Mouse (Mus musculus): ENCODE data around the gene Gm4707.

- no peak for TF ChIP-seq CTCF (IDR thresholded peaks at IDR 0.05; ENCODE audit: control insufficient read depth, insufficient read depth, low read length)
- no peak for TF ChIP-seq POLR2A (IDR thresholded peaks at IDR 0.05; ENCODE audit: borderline replicate concordance, control insufficient read depth, low read depth, low read length)
Measured at GRCm38 (mm10) chr17:71471261-71471660, 11.5 kb upstream of the Gm4707 start.
